Mouse (Mus musculus): ENCODE results near the gene Maff. TPM values are rescaled to one million over a fixed set of nuclear protein-coding genes. Genes with fewer than 3 reads are reported as not detected.

Gene Maff
- polyA plus RNA-seq (2015; fragmentation: Nextera tagmentation; extraction: Ambion mirVana), result 0.97 and 1.1 TPM in 2 replicates

GRCm38 (mm10) chr15:79346051-79346793, at the start of gene Maff:
TSS of gene Maff (plus strand) at chr15:79346621.
- Histone ChIP-seq H3K9ac (replicated peaks; ENCODE audit: low read depth, low read length) (peak within 1 kb of the TSS; percentile 71), H3K4me1 (replicated peaks; ENCODE audit: control insufficient read depth, insufficient read depth, low read length) (peaks cover 9% of the 10 kb centered on the region), H3K27ac (ENCODE audit: low read length) (peak within 1 kb of the TSS; percentile 71), H3K27me3 (replicated peaks; ENCODE audit: control insufficient read depth, insufficient read depth, low read length) (peaks cover 6% of the 10 kb centered on the region), H3K36me3 (ENCODE audit: control insufficient read depth, insufficient read depth) (no peaks in the 10 kb centered on the region), H3K4me2 (ENCODE audit: low read length) (peak within 1 kb of the TSS; percentile 90), H3K9me3 (ENCODE audit: control insufficient read depth, low read length) (no peaks in the 10 kb centered on the region), H3K4me3 (replicated peaks; ENCODE audit: low read length) (peak within 1 kb of the TSS; percentile 76)
- ATAC-seq, result no peak
- WGBS, result 52% methylated on average over 8 of the region's 8 CpGs

DNA sequence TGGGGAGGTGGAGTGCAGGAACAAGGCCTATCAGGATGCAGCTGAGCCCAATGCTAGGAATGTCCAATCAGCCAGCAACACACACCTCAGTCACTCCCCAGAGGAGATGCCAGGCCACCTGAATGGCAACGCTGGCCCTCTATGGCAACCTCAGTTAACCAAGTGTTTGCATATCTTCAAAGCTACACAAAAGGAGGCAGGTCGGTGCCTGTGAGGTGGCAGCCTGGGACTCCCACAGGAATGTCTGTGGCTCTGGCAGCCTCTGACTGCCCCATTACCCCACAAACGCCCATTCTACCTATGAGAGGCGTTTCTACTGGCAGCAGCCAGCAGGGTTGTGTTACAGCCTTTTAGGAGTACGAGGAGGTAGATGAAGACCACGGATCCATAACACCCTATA, 47.9 kb upstream of the Maff start:
- Histone ChIP-seq H3K27ac (ENCODE audit: low read length) (no peak overlapping the region), H3K4me3 (replicated peaks; ENCODE audit: low read length) (no peak overlapping the region), H3K36me3 (ENCODE audit: control insufficient read depth, insufficient read depth) (no peaks in the 10 kb centered on the region), H3K9ac (replicated peaks; ENCODE audit: low read depth, low read length) (no peak overlapping the region), H3K27me3 (replicated peaks; ENCODE audit: control insufficient read depth, insufficient read depth, low read length) (no peaks in the 10 kb centered on the region), H3K4me2 (ENCODE audit: low read length) (no peak overlapping the region), H3K9me3 (ENCODE audit: control insufficient read depth, low read length) (no peaks in the 10 kb centered on the region), H3K4me1 (replicated peaks; ENCODE audit: control insufficient read depth, insufficient read depth, low read length) (no peaks in the 10 kb centered on the region)
- WGBS, result 86% methylated on average over 6 of the region's 6 CpGs
- no peak for ATAC-seq

DNA sequence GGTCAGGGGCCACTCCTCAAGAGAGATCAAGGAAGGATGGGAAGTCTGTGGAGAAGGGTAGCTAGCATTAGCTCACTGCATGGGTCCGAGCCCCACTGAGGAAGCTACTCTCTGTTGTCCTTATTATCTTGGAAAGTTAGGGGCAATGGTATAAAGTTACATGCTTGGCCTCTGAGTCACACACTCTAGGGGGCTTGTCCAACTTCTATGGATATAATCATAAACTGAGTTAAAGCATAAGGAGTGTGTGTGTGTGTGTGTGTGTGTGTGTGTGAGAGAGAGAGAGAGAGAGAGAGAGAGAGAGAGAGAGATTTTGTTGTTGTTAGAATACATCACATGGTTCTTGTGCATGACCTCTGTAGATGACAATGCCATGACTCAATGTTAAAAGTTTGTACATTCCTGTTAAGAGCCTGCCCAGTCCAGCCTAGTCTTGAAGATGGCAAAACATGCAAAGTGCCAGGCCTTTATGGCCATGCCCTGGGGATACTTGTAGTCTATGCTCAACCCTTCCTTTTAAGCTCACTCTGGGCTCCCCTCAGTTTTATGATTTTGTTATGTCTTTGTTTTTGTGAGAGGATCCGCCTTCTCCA, 46.8 kb upstream of the Maff start:
- no peaks in the 10 kb centered on the region for H3K27me3 ChIP-seq (replicated peaks; ENCODE audit: control insufficient read depth, insufficient read depth, low read length)
- H3K4me1 ChIP-seq (replicated peaks; ENCODE audit: control insufficient read depth, insufficient read depth, low read length), result no peaks in the 10 kb centered on the region
- no peak overlapping the region for H3K9ac ChIP-seq (replicated peaks; ENCODE audit: low read depth, low read length)
- no peaks in the 10 kb centered on the region for H3K9me3 ChIP-seq (ENCODE audit: control insufficient read depth, low read length)
- no peak overlapping the region for H3K27ac ChIP-seq (ENCODE audit: low read length)
- no peak for ATAC-seq
- no peak overlapping the region for H3K4me3 ChIP-seq (replicated peaks; ENCODE audit: low read length)
- H3K36me3 ChIP-seq (ENCODE audit: control insufficient read depth, insufficient read depth), result no peaks in the 10 kb centered on the region
- 89% methylated on average over 2 of the region's 2 CpGs for whole genome bisulfite sequencing
- H3K4me2 ChIP-seq (ENCODE audit: low read length), result no peak overlapping the region

GRCm38 (mm10) chr15:79303725-79304124, 42.7 kb upstream of the Maff start:
- Histone ChIP-seq H3K36me3 (ENCODE audit: control insufficient read depth, insufficient read depth) (no peaks in the 10 kb centered on the region), H3K27ac (ENCODE audit: low read length) (no peak overlapping the region), H3K4me1 (replicated peaks; ENCODE audit: control insufficient read depth, insufficient read depth, low read length) (no peaks in the 10 kb centered on the region), H3K4me3 (replicated peaks; ENCODE audit: low read length) (no peak overlapping the region), H3K27me3 (replicated peaks; ENCODE audit: control insufficient read depth, insufficient read depth, low read length) (no peaks in the 10 kb centered on the region), H3K9me3 (ENCODE audit: control insufficient read depth, low read length) (no peaks in the 10 kb centered on the region), H3K4me2 (ENCODE audit: low read length) (no peak overlapping the region), H3K9ac (replicated peaks; ENCODE audit: low read depth, low read length) (no peak overlapping the region)
- no peak for ATAC-seq
- 87% methylated on average over 8 of the region's 8 CpGs for WGBS

DNA sequence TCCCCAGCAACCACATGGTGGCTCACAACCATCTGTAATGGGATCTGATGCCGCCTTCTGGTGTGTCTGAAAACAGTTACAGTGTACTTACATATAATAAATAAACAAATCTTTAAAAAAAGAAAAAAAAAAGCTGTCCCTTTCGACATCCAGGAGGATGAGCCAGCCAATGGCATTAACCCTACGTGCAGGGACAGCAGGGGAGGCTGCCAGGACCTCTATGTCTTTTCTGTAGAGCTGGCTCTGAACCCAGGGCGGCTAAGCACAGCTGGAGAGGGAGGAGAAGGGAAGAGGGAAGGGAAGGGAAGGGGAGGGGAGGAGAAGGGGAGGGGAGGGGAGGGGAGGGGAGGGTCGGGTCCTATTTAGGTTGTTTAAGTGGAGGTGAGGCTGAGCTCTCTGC, 41.6 kb upstream of the Maff start:
- Histone ChIP-seq H3K4me1 (replicated peaks; ENCODE audit: control insufficient read depth, insufficient read depth, low read length) (no peaks in the 10 kb centered on the region), H3K9me3 (ENCODE audit: control insufficient read depth, low read length) (no peaks in the 10 kb centered on the region), H3K4me3 (replicated peaks; ENCODE audit: low read length) (no peak overlapping the region), H3K27ac (ENCODE audit: low read length) (no peak overlapping the region), H3K36me3 (ENCODE audit: control insufficient read depth, insufficient read depth) (no peaks in the 10 kb centered on the region), H3K9ac (replicated peaks; ENCODE audit: low read depth, low read length) (no peak overlapping the region), H3K27me3 (replicated peaks; ENCODE audit: control insufficient read depth, insufficient read depth, low read length) (no peaks in the 10 kb centered on the region), H3K4me2 (ENCODE audit: low read length) (no peak overlapping the region)
- WGBS, result 62% methylated on average over 4 of the region's 5 CpGs
- no peak for ATAC-seq

GRCm38 (mm10) chr15:79306043-79306637, 40.3 kb upstream of the Maff start:
- no peak overlapping the region for H3K27ac ChIP-seq (ENCODE audit: low read length)
- H3K4me2 ChIP-seq (ENCODE audit: low read length), result no peak overlapping the region
- H3K36me3 ChIP-seq (ENCODE audit: control insufficient read depth, insufficient read depth), result no peaks in the 10 kb centered on the region
- WGBS, result 83% methylated on average over 23 of the region's 23 CpGs
- no peaks in the 10 kb centered on the region for H3K9me3 ChIP-seq (ENCODE audit: control insufficient read depth, low read length)
- H3K27me3 ChIP-seq (replicated peaks; ENCODE audit: control insufficient read depth, insufficient read depth, low read length), result no peaks in the 10 kb centered on the region
- no peak overlapping the region for H3K4me3 ChIP-seq (replicated peaks; ENCODE audit: low read length)
- ATAC-seq, result no peak
- H3K4me1 ChIP-seq (replicated peaks; ENCODE audit: control insufficient read depth, insufficient read depth, low read length), result no peaks in the 10 kb centered on the region
- H3K9ac ChIP-seq (replicated peaks; ENCODE audit: low read depth, low read length), result no peak overlapping the region

DNA sequence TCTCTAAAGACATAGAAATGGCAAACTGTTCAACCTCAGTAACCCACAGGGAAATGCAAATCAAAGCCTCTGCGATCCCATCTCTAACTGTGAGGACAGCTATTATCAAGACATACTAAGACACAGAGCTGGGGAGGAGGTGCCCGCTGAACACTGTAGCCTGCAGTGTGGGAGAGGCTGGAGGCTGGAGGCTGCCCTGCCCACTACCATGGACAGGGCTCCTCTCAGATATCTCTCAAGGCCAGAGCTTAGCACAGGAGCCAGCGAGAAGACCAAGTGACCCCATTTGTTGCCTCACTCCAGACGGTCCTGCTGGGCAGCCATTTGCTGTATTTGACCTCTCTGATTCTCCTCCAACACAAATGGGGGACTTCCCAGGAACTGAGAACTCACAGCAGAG, 38.6 kb upstream of the Maff start:
- Histone ChIP-seq H3K36me3 (ENCODE audit: control insufficient read depth, insufficient read depth) (no peaks in the 10 kb centered on the region), H3K4me3 (replicated peaks; ENCODE audit: low read length) (no peak overlapping the region), H3K27me3 (replicated peaks; ENCODE audit: control insufficient read depth, insufficient read depth, low read length) (no peaks in the 10 kb centered on the region), H3K9ac (replicated peaks; ENCODE audit: low read depth, low read length) (no peak overlapping the region), H3K4me1 (replicated peaks; ENCODE audit: control insufficient read depth, insufficient read depth, low read length) (no peaks in the 10 kb centered on the region), H3K9me3 (ENCODE audit: control insufficient read depth, low read length) (no peaks in the 10 kb centered on the region), H3K27ac (ENCODE audit: low read length) (no peak overlapping the region), H3K4me2 (ENCODE audit: low read length) (no peak overlapping the region)
- no peak for ATAC-seq
- WGBS, result 79% methylated on average over 4 of the region's 4 CpGs

GRCm38 (mm10) chr15:79313848-79314369, 32.5 kb upstream of the Maff start:
- Histone ChIP-seq H3K4me3 (replicated peaks; ENCODE audit: low read length) (no peak overlapping the region), H3K4me2 (ENCODE audit: low read length) (no peak overlapping the region), H3K36me3 (ENCODE audit: control insufficient read depth, insufficient read depth) (no peaks in the 10 kb centered on the region), H3K9me3 (ENCODE audit: control insufficient read depth, low read length) (no peaks in the 10 kb centered on the region), H3K9ac (replicated peaks; ENCODE audit: low read depth, low read length) (no peak overlapping the region), H3K27ac (ENCODE audit: low read length) (no peak overlapping the region), H3K27me3 (replicated peaks; ENCODE audit: control insufficient read depth, insufficient read depth, low read length) (no peaks in the 10 kb centered on the region), H3K4me1 (replicated peaks; ENCODE audit: control insufficient read depth, insufficient read depth, low read length) (no peaks in the 10 kb centered on the region)
- no peak for ATAC-seq
- WGBS, result 75% methylated on average over 8 of the region's 8 CpGs

GRCm38 (mm10) chr15:79321733-79322190, 24.7 kb upstream of the Maff start:
- Histone ChIP-seq H3K27ac (ENCODE audit: low read length) (no peak overlapping the region), H3K27me3 (replicated peaks; ENCODE audit: control insufficient read depth, insufficient read depth, low read length) (no peaks in the 10 kb centered on the region), H3K4me3 (replicated peaks; ENCODE audit: low read length) (no peak overlapping the region), H3K9ac (replicated peaks; ENCODE audit: low read depth, low read length) (no peak overlapping the region), H3K36me3 (ENCODE audit: control insufficient read depth, insufficient read depth) (no peaks in the 10 kb centered on the region), H3K4me2 (ENCODE audit: low read length) (no peak overlapping the region), H3K9me3 (ENCODE audit: control insufficient read depth, low read length) (no peaks in the 10 kb centered on the region), H3K4me1 (replicated peaks; ENCODE audit: control insufficient read depth, insufficient read depth, low read length) (peaks cover under 1% of the 10 kb centered on the region; the same call in 1 of the 2 replicates)
- WGBS, result 85% methylated on average over 5 of the region's 5 CpGs
- no peak for ATAC-seq

Data from forebrain, embryonic 16.5 days (tissue).